Mouse (Mus musculus) central nervous system, embryonic 18 days (tissue): ENCODE results near the gene Heatr5b. TPM values are rescaled to one million over a fixed set of nuclear protein-coding genes. Genes with fewer than 3 reads are reported as not detected.

Source experiments
- polyA plus RNA-seq: library from polyadenylated mRNA; depleted of rRNA; stranded (reverse); fragments of >200 nt; gene quantifications from 2 replicates; pipeline ENCODE4 v1.2.3, GENCODE M21; 2012; rRNA removed

Heatr5b gene
- polyA plus RNA-seq: 31.5 and 32.3 TPM in 2 replicates

GRCm38 (mm10) chr17:78834856-78835835 is at the start of gene Heatr5b, which contains the start of gene Gpatch11:
Gene Heatr5b (minus strand): TSS chr17:78835364.
Gene Gpatch11 (plus strand): TSS chr17:78835567.

GRCm38 (mm10) chr17:78882401-78883112 is 47.4 kb upstream of the Heatr5b start, which contains the start of gene Eif2ak2:
Gene Eif2ak2 (minus strand): TSS chr17:78882573.

GRCm38 (mm10) chr17:78737096-78737495 is 98.1 kb downstream of the Heatr5b start, which contains the start of gene Strn:
Gene Strn (minus strand): TSS chr17:78737196.

Other genes starting within 250 kb of the Heatr5b start
- 12.3 and 12.7 TPM in 2 replicates for gene Strn, start 98.2 kb downstream of the Heatr5b start, polyA plus RNA-seq
- gene Gpatch11, start 203 bp upstream of the Heatr5b start, polyA plus RNA-seq: 25.1 and 29.8 TPM in 2 replicates
- gene Eif2ak2, start 47.2 kb upstream of the Heatr5b start, polyA plus RNA-seq: 1.5 and 2.0 TPM in 2 replicates
- 0.11 TPM in 1 of 2 replicates, not detected in the other for gene Sult6b1, start 71.6 kb upstream of the Heatr5b start, polyA plus RNA-seq
- 44.3 and 51.9 TPM in 2 replicates for gene Cebpzos, start 81.1 kb upstream of the Heatr5b start, polyA plus RNA-seq
- 20.8 and 21.3 TPM in 2 replicates for gene Cebpz, start 101.7 kb upstream of the Heatr5b start, polyA plus RNA-seq
- gene Ndufaf7, start 101.8 kb upstream of the Heatr5b start, polyA plus RNA-seq: 42.6 and 44.5 TPM in 2 replicates
- gene Prkd3, start 185.5 kb upstream of the Heatr5b start, polyA plus RNA-seq: 17.8 and 19.4 TPM in 2 replicates
- gene Qpct, start 216.5 kb upstream of the Heatr5b start, polyA plus RNA-seq: 16.9 and 19.5 TPM in 2 replicates